Mouse (Mus musculus) thymus, adult 2 months (tissue): Measurements from ENCODE around the gene Hcst.

Experiments
- CTCF ChIP-seq: fragments of 200-500 bp; IDR thresholded peaks from 2 replicates; pipeline ENCODE4 v1.5.1; 2012; ENCODE audit warnings: mild to moderate bottlenecking, control low read depth, low read length, moderate library complexity, borderline replicate concordance; ENCODE audit not compliant: control insufficient read depth, poor library complexity, insufficient read depth; ENCODE audit errors: extremely low read depth
- POLR2A ChIP-seq: fragments of 200-500 bp; IDR thresholded peaks from 2 replicates; pipeline ENCODE4 v1.6.1; 2012; ENCODE audit warnings: mild to moderate bottlenecking, low read length, control low read depth, moderate library complexity; ENCODE audit not compliant: control insufficient read depth, poor library complexity, insufficient read depth; ENCODE audit errors: extremely low read depth

DNA sequence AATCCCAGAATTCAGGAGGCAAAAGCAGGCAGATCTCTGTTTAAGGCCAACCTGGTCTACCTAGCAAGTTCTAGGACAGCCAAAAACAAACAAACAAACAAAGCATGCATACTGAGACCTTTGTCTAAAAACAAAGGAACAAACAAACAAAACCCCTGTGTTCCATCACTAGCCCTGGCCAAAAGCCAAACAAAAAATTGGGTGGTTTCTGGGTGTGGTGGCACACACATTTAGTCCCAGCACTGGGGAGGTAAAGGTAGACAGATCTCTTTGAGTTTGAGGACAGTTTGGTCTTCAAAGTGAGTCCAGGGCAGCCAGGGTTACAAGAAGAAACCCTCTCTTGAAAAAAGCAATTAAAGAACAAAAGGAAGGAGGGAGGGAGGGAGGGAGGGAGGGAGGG, 9.7 kb upstream of the Hcst start:
- TF ChIP-seq CTCF (no peak), POLR2A (no peak)
